Mouse (Mus musculus) ES-Bruce4 (cell line): ENCODE measurements at regions not wholly inside any gene's neighbourhood (a gene's known extent, or its start where the extent isn't known, plus 50 kb on each side); places are given as distances from the start of the nearest gene placed in this dataset.

Experiments
- CTCF ChIP-seq: IDR thresholded peaks from one replicate; pipeline ENCODE4 v1.8.1; 2011; ENCODE audit warnings: low read depth, low read length
- EP300 ChIP-seq: IDR thresholded peaks from 2 replicates; pipeline ENCODE4 v1.6.1; 2011; ENCODE audit warnings: low read depth, low read length; ENCODE audit not compliant: insufficient read depth
- POLR2A ChIP-seq: IDR thresholded peaks from one replicate; pipeline ENCODE4 v1.8.1; 2011; ENCODE audit warnings: low read length; ENCODE audit not compliant: insufficient read depth

GRCm38 (mm10) chr2:174856135-174856534, 95.7 kb downstream of the Edn3 start:
- TF ChIP-seq CTCF = no peak
- TF ChIP-seq POLR2A = no peak
- TF ChIP-seq EP300 = no peak
